14 mouse cellular contexts compared by ENCODE assay signal in genomic region chr13:8563161-8563560, GRCm38 (mm10).
"Had no signal": no experiment of that assay in that cellular context is flagged by ENCODE, and none has a peak within 500 bp of the region (broad histone marks: within the 10 kb centered on the region; RNA-seq: fewer than 3 reads in every experiment).

No protein-coding gene starts in this region.

- H3K36me3 ChIP-seq: liver, embryonic 13.5 days; midbrain, embryonic 13.5 days had no signal

- H3K9ac ChIP-seq: liver, embryonic 13.5 days; lung, embryonic 14.5 days; midbrain, embryonic 13.5 days had no signal

- H3K27me3 ChIP-seq: liver, embryonic 13.5 days; midbrain, embryonic 13.5 days had no signal

- H3K4me1 ChIP-seq: liver, embryonic 13.5 days; midbrain, embryonic 13.5 days had no signal

- H3K4me2 ChIP-seq: liver, embryonic 13.5 days; lung, embryonic 14.5 days; midbrain, embryonic 13.5 days had no signal

- H3K9me3 ChIP-seq: liver, embryonic 13.5 days; midbrain, embryonic 13.5 days had no signal

- H3K4me3 ChIP-seq: liver, embryonic 13.5 days; midbrain, embryonic 13.5 days had no signal

- ATAC-seq: lung, postnatal 0 days; midbrain, embryonic 13.5 days; midbrain, embryonic 16.5 days had no signal

- H3K27ac ChIP-seq: liver, embryonic 13.5 days; macrophage; midbrain, embryonic 13.5 days had no signal

- DNase-seq: kidney, adult 18-20 months; kidney, adult 9 months; kidney, postnatal 14 days; kidney, postnatal 4 days; liver, embryonic 13.5 days; lung, embryonic 14.5 days; right cerebral cortex, postnatal 25 days; spleen, adult 18-20 months; thymus, adult 18-20 months; thymus, postnatal 36 days had no signal
